Mouse (Mus musculus) embryonic facial prominence, embryonic 14.5 days (tissue): Measurements from ENCODE around the gene Prkce. TPM values are rescaled to one million over a fixed set of nuclear protein-coding genes. Genes with fewer than 3 reads are reported as not detected.
A peak's percentile ranks its signal among the peaks of the same experiment; 100 is the strongest.

Source experiments
- ATAC-seq: fragments of 200-750 bp; cut with Nextera tagmentation; 2 replicates; pipeline ENCODE4 v1.8.0; 2017; ENCODE audit warnings: low read depth, moderate number of reproducible peaks, moderate TSS enrichment
- DNase-seq: peaks from one replicate; pipeline ENCODE4 v3.0.0-alpha.2; 2015; ENCODE audit warnings: low spot score
- H3K27ac ChIP-seq: fragments of 300-500 bp; sonication (generic); replicated peaks from 2 replicates; pipeline ENCODE4 v1.5.1; 2014; ENCODE audit warnings: low read depth, mild to moderate bottlenecking, low read length, moderate library complexity
- H3K27me3 ChIP-seq: fragments of 300-500 bp; sonication (generic); replicated peaks from 2 replicates; pipeline ENCODE4 v1.6.1; 2014; ENCODE audit warnings: low read length; ENCODE audit not compliant: control insufficient read depth, insufficient read depth
- H3K36me3 ChIP-seq: fragments of 300-500 bp; sonication (generic); 2 replicates; pipeline ENCODE4 v1.6.1; 2014; ENCODE audit warnings: low read length, mixed read lengths; ENCODE audit not compliant: control insufficient read depth, insufficient read depth
- H3K4me1 ChIP-seq: fragments of 300-500 bp; sonication (generic); 2 replicates; pipeline ENCODE4 v1.6.1; 2014; ENCODE audit warnings: antibody characterized with exemption, low read length; ENCODE audit not compliant: control insufficient read depth, insufficient read depth
- H3K4me2 ChIP-seq: fragments of 300-500 bp; sonication (generic); 2 replicates; pipeline ENCODE4 v1.6.1; 2014; ENCODE audit warnings: low read depth, mild to moderate bottlenecking, low read length, moderate library complexity, mixed read lengths
- H3K4me3 ChIP-seq: fragments of 300-500 bp; sonication (generic); 2 replicates; pipeline ENCODE4 v1.5.1; 2014; ENCODE audit warnings: low read depth, mild to moderate bottlenecking, low read length
- H3K9ac ChIP-seq: fragments of 300-500 bp; sonication (generic); 2 replicates; pipeline ENCODE4 v1.6.1; 2014; ENCODE audit warnings: low read depth, mild to moderate bottlenecking, low read length, moderate library complexity, mixed read lengths
- H3K9me3 ChIP-seq: fragments of 300-500 bp; sonication (generic); 2 replicates; pipeline ENCODE4 v1.6.1; 2016; ENCODE audit warnings: low read length; ENCODE audit not compliant: control insufficient read depth
- WGBS: fragments of 180-500 bp; shearing (Covaris S2); extraction: QIAGEN DNeasy Blood & Tissue Kit; methylation state at CpG from one replicate; pipeline ENCODE4 v1.1.7; 2014; 5-methylcytosine and 5-hydroxymethylcytosine counted together
- polyA plus RNA-seq: library from polyadenylated mRNA; unstranded; fragments of >200 nt; fragmentation: Nextera tagmentation; extraction: Ambion mirVana; gene quantifications from 2 replicates; pipeline ENCODE4 v1.2.1, GENCODE M21; 2014

Prkce gene
- polyA plus RNA-seq, 1 experiment from 2014 or later = 9.7 TPM

- H3K4me3 ChIP-seq = no peak overlapping the region
- H3K27me3 ChIP-seq = no peaks in the 10 kb centered on the region
- 50% methylated on average over 22 of the region's 22 CpGs for WGBS
- H3K4me2 ChIP-seq = peak overlapping the region; percentile 5; the same call in 1 of the 2 replicates
- no peaks in the 10 kb centered on the region for H3K9me3 ChIP-seq
- H3K27ac ChIP-seq = peak overlapping the region; percentile 28
- no peak overlapping the region for H3K9ac ChIP-seq
- ATAC-seq (peak; percentile 34; the same call in 1 of the 2 replicates), DNase-seq (no peak)
- H3K4me1 ChIP-seq = peaks cover 18% of the 10 kb centered on the region
- H3K36me3 ChIP-seq = no peaks in the 10 kb centered on the region
Observed at GRCm38 (mm10) chr17:86300774-86301595, 133.4 kb downstream of the Prkce start.

GRCm38 (mm10) chr17:86302266-86302665, 134.7 kb downstream of the Prkce start:
- Histone ChIP-seq H3K4me1 (peaks cover 18% of the 10 kb centered on the region), H3K9me3 (no peaks in the 10 kb centered on the region), H3K4me3 (no peak overlapping the region), H3K4me2 (no peak overlapping the region), H3K9ac (no peak overlapping the region), H3K27me3 (no peaks in the 10 kb centered on the region), H3K36me3 (no peaks in the 10 kb centered on the region), H3K27ac (peak overlapping the region; percentile 52; the same call in 1 of the 2 replicates)
- ATAC-seq = no peak
- 84% methylated on average over 11 of the region's 11 CpGs for WGBS
- no peak for DNase-seq

- ATAC-seq (no peak), DNase-seq (no peak)
- H3K9ac ChIP-seq = no peak overlapping the region
- no peak overlapping the region for H3K4me2 ChIP-seq
- H3K4me1 ChIP-seq = peaks cover 18% of the 10 kb centered on the region
- H3K27me3 ChIP-seq = no peaks in the 10 kb centered on the region
- H3K9me3 ChIP-seq = no peaks in the 10 kb centered on the region
- 85% methylated on average over 14 of the region's 14 CpGs for WGBS
- no peaks in the 10 kb centered on the region for H3K36me3 ChIP-seq
- no peak overlapping the region for H3K4me3 ChIP-seq
- H3K27ac ChIP-seq = peak overlapping the region; percentile 52; the same call in 1 of the 2 replicates
Observed at GRCm38 (mm10) chr17:86302861-86303331, 135.3 kb downstream of the Prkce start.

GRCm38 (mm10) chr17:86303401-86304243, 136.0 kb downstream of the Prkce start:
- Histone ChIP-seq H3K9ac (no peak overlapping the region), H3K36me3 (no peaks in the 10 kb centered on the region), H3K27me3 (no peaks in the 10 kb centered on the region), H3K4me2 (no peak overlapping the region), H3K9me3 (no peaks in the 10 kb centered on the region), H3K4me3 (no peak overlapping the region), H3K27ac (no peak overlapping the region), H3K4me1 (peaks cover 18% of the 10 kb centered on the region)
- WGBS = 79% methylated on average over 19 of the region's 19 CpGs
- DNase-seq (no peak), ATAC-seq (no peak)

- WGBS = 72% methylated on average over 17 of the region's 17 CpGs
Observed at GRCm38 (mm10) chr17:86304923-86305630, 137.5 kb downstream of the Prkce start.

GRCm38 (mm10) chr17:86306161-86306560, 138.6 kb downstream of the Prkce start:
- 84% methylated on average over 7 of the region's 7 CpGs for WGBS
- Histone ChIP-seq H3K27ac (no peak overlapping the region), H3K9ac (no peak overlapping the region)

More at GRCm38 (mm10) chr17:86304923-86305630, 137.5 kb downstream of the Prkce start:
- Histone ChIP-seq H3K36me3 (no peaks in the 10 kb centered on the region), H3K27ac (no peak overlapping the region), H3K4me3 (no peak overlapping the region), H3K9ac (no peak overlapping the region), H3K27me3 (no peaks in the 10 kb centered on the region), H3K4me2 (no peak overlapping the region), H3K9me3 (no peaks in the 10 kb centered on the region), H3K4me1 (peaks cover 18% of the 10 kb centered on the region)
- no peak for DNase-seq
- no peak; the same call in 1 of the 2 replicates for ATAC-seq

GRCm38 (mm10) chr17:86313413-86314139, 146.0 kb downstream of the Prkce start:
- no peak overlapping the region for H3K4me2 ChIP-seq
- 69% methylated on average over 8 of the region's 8 CpGs for WGBS
- no peak overlapping the region for H3K4me3 ChIP-seq
- DNase-seq (peak; percentile 55), ATAC-seq (no peak; the same call in 1 of the 2 replicates)
- H3K4me1 ChIP-seq = peaks cover 20% of the 10 kb centered on the region
- H3K27ac ChIP-seq = no peak overlapping the region
- no peaks in the 10 kb centered on the region for H3K9me3 ChIP-seq
- no peak overlapping the region for H3K9ac ChIP-seq
- no peaks in the 10 kb centered on the region for H3K27me3 ChIP-seq
- H3K36me3 ChIP-seq = no peaks in the 10 kb centered on the region

More at GRCm38 (mm10) chr17:86306161-86306560, 138.6 kb downstream of the Prkce start:
- ATAC-seq (no peak), DNase-seq (no peak)
- Histone ChIP-seq H3K4me3 (no peak overlapping the region), H3K4me2 (no peak overlapping the region), H3K9me3 (no peaks in the 10 kb centered on the region), H3K36me3 (no peaks in the 10 kb centered on the region), H3K4me1 (peaks cover 15% of the 10 kb centered on the region), H3K27me3 (no peaks in the 10 kb centered on the region)
